Mouse (Mus musculus): ENCODE measurements around the gene Gm13290. TPM values are rescaled to one million over a fixed set of nuclear protein-coding genes. Genes with fewer than 3 reads are reported as not detected.

Gm13290 gene
- polyA plus RNA-seq (2012; rRNA removed), result 0.08 TPM in 1 of 2 replicates, not detected in the other

DNA sequence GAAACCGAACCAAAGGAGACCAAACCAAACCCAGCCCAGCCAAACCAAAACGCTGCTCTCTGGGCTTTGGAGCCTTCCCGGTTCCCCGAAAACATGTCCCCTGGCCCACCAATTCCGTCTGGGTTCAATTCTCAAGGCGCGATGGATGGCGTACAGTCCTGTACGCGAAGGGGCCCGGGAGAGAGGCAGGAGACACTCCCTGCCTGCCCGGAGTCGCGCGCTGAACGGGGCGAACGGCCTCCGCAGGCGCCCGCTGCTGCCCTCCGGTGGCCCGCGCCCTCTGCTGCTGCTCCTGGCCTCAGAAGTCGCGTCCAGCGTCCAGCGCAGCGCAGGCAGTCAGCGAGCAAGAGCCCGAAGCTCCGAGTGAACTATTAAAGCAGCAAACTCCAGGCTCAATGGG, at the start of gene Gm13290:
Gene Gm13290, plus strand, starts transcription at position 301 of the 400 bp plus-strand sequence.

DNA sequence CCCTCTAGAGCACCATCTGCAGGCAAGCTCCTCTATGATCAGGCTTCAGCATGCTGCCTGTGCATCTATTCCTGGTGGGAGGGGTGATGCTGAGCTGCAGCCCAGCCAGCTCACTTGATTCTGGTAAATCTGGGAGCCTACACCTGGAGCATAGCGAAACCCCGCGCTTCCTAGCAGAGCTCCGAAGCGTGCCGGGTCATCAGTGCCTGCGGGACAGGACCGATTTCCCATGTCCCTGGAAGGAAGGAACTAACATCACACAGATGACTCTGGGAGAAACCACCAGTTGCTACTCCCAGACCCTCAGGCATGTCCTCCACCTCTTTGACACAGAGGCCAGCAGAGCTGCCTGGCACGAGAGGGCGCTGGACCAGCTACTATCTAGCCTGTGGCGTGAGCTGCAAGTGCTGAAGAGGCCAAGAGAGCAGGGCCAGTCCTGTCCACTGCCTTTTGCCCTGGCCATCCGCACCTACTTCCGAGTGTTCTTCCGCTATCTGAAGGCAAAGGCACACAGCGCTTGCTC, 18.8 kb upstream of the Gm13290 start, which contains the start of gene Gm13271:
Gene Gm13271, plus strand, starts transcription at position 51 of the 523 bp plus-strand sequence.

DNA sequence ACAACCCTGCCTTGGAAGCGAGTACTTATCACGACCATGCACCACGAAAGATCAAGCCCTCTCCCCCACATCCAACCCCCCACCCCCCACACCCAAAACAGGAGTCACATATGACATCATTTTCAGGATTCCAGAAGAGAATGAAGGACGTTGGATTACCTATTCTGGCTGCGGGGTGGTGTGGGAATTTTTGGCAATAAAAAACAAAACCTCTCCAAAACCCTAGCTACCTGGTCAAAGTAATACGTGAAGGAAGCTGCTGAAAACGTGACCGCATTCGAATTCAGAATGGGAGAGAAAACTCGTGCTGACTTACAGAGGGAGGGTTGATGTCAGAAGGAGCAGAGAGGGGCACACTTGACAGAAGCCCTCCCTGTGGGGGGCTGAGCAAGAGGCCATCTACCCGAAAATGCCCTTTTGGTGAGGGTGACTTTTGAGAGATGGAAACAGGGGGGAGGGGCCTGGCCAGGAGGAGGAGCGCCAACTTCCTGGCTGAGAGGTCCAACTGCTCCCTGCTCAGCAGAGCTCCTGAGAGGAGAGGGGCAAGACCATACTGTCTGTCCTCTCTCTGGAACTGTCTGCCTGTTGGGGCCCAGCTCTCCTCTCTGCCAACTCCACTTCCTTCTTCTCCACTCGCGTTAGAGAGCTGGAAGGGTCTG, 13.9 kb upstream of the Gm13290 start, which contains the start of gene Gm13283:
Gene Gm13283, plus strand, starts transcription at position 510 of the 659 bp plus-strand sequence.

DNA sequence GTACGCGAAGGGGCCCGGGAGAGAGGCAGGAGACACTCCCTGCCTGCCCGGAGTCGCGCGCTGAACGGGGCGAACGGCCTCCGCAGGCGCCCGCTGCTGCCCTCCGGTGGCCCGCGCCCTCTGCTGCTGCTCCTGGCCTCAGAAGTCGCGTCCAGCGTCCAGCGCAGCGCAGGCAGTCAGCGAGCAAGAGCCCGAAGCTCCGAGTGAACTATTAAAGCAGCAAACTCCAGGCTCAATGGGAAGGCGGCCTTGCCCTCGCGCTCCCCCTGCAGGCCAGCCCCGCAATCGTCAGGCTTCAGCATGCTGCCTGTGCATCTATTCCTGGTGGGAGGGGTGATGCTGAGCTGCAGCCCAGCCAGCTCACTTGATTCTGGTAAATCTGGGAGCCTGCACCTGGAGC, 3.0 kb downstream of the Gm13290 start, which contains the start of gene Gm13289:
Gene Gm13289, plus strand, starts transcription at position 301 of the 400 bp plus-strand sequence.

DNA sequence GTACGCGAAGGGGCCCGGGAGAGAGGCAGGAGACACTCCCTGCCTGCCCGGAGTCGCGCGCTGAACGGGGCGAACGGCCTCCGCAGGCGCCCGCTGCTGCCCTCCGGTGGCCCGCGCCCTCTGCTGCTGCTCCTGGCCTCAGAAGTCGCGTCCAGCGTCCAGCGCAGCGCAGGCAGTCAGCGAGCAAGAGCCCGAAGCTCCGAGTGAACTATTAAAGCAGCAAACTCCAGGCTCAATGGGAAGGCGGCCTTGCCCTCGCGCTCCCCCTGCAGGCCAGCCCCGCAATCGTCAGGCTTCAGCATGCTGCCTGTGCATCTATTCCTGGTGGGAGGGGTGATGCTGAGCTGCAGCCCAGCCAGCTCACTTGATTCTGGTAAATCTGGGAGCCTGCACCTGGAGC, 5.9 kb downstream of the Gm13290 start, which contains the start of gene Gm13272:
Gene Gm13272, plus strand, starts transcription at position 301 of the 400 bp plus-strand sequence.

DNA sequence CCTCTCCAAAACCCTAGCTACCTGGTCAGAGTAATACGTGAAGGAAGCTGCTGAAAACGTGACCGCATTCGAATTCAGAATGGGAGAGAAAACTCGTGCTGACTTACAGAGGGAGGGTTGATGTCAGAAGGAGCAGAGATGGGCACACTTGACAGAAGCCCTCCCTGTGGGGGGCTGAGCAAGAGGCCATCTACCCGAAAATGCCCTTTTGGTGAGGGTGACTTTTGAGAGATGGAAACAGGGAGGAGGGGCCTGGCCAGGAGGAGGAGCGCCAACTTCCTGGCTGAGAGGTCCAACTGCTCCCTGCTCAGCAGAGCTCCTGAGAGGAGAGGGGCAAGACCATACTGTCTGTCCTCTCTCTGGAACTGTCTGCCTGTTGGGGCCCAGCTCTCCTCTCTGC, 8.2 kb downstream of the Gm13290 start, which contains the start of gene Ifnz:
Gene Ifnz, plus strand, starts transcription at position 301 of the 400 bp plus-strand sequence.

DNA sequence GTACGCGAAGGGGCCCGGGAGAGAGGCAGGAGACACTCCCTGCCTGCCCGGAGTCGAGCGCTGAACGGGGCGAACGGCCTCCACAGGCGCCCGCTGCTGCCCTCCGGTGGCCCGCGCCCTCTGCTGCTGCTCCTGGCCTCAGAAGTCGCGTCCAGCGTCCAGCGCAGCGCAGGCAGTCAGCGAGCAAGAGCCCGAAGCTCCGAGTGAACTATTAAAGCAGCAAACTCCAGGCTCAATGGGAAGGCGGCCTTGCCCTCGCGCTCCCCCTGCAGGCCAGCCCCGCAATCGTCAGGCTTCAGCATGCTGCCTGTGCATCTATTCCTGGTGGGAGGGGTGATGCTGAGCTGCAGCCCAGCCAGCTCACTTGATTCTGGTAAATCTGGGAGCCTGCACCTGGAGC, 11.8 kb downstream of the Gm13290 start, which contains the start of gene Gm13276:
Gene Gm13276, plus strand, starts transcription at position 301 of the 400 bp plus-strand sequence.

DNA sequence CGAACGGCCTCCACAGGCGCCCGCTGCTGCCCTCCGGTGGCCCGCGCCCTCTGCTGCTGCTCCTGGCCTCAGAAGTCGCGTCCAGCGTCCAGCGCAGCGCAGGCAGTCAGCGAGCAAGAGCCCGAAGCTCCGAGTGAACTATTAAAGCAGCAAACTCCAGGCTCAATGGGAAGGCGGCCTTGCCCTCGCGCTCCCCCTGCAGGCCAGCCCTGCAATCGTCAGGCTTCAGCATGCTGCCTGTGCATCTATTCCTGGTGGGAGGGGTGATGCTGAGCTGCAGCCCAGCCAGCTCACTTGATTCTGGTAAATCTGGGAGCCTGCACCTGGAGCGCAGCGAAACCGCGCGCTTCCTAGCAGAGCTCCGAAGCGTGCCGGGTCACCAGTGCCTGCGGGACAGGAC, 14.8 kb downstream of the Gm13290 start, which contains the start of gene Gm13277:
Gene Gm13277, plus strand, starts transcription at position 231 of the 400 bp plus-strand sequence.

DNA sequence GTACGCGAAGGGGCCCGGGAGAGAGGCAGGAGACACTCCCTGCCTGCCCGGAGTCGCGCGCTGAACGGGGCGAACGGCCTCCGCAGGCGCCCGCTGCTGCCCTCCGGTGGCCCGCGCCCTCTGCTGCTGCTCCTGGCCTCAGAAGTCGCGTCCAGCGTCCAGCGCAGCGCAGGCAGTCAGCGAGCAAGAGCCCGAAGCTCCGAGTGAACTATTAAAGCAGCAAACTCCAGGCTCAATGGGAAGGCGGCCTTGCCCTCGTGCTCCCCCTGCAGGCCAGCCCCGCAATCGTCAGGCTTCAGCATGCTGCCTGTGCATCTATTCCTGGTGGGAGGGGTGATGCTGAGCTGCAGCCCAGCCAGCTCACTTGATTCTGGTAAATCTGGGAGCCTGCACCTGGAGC, 17.6 kb downstream of the Gm13290 start, which contains the start of gene Gm13278:
Gene Gm13278, plus strand, starts transcription at position 301 of the 400 bp plus-strand sequence.

DNA sequence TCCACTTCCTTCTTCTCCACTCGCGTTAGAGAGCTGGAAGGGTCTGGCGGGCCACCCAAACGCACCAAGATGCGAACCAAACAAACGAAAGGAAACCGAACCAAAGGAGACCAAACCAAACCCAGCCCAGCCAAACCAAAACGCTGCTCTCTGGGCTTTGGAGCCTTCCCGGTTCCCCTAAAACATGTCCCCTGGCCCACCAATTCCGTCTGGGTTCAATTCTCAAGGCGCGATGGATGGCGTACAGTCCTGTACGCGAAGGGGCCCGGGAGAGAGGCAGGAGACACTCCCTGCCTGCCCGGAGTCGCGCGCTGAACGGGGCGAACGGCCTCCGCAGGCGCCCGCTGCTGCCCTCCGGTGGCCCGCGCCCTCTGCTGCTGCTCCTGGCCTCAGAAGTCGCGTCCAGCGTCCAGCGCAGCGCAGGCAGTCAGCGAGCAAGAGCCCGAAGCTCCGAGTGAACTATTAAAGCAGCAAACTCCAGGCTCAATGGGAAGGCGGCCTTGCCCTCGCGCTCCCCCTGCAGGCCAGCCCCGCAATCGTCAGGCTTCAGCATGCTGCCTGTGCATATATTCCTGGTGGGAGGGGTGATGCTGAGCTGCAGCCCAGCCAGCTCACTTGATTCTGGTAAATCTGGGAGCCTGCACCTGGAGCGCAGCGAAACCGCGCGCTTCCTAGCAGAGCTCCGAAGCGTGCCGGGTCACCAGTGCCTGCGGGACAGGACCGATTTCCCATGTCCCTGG, 20.5 kb downstream of the Gm13290 start, which contains the start of gene Gm13275:
Gene Gm13275, plus strand, starts transcription at position 552 of the 740 bp plus-strand sequence.

DNA sequence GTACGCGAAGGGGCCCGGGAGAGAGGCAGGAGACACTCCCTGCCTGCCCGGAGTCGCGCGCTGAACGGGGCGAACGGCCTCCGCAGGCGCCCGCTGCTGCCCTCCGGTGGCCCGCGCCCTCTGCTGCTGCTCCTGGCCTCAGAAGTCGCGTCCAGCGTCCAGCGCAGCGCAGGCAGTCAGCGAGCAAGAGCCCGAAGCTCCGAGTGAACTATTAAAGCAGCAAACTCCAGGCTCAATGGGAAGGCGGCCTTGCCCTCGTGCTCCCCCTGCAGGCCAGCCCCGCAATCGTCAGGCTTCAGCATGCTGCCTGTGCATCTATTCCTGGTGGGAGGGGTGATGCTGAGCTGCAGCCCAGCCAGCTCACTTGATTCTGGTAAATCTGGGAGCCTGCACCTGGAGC, 23.5 kb downstream of the Gm13290 start, which contains the start of gene Gm13279:
Gene Gm13279, plus strand, starts transcription at position 301 of the 400 bp plus-strand sequence.

DNA sequence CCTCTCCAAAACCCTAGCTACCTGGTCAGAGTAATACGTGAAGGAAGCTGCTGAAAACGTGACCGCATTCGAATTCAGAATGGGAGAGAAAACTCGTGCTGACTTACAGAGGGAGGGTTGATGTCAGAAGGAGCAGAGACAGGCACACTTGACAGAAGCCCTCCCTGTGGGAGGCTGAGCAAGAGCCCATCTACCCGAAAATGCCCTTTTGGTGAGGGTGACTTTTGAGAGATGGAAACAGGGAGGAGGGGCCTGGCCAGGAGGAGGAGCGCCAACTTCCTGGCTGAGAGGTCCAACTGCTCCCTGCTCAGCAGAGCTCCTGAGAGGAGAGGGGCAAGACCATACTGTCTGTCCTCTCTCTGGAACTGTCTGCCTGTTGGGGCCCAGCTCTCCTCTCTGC, 25.7 kb downstream of the Gm13290 start, which contains the start of gene Gm13285:
Gene Gm13285, plus strand, starts transcription at position 301 of the 400 bp plus-strand sequence.

DNA sequence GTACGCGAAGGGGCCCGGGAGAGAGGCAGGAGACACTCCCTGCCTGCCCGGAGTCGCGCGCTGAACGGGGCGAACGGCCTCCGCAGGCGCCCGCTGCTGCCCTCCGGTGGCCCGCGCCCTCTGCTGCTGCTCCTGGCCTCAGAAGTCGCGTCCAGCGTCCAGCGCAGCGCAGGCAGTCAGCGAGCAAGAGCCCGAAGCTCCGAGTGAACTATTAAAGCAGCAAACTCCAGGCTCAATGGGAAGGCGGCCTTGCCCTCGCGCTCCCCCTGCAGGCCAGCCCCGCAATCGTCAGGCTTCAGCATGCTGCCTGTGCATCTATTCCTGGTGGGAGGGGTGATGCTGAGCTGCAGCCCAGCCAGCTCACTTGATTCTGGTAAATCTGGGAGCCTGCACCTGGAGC, 29.3 kb downstream of the Gm13290 start, which contains the start of gene Gm13287:
Gene Gm13287, plus strand, starts transcription at position 301 of the 400 bp plus-strand sequence.

DNA sequence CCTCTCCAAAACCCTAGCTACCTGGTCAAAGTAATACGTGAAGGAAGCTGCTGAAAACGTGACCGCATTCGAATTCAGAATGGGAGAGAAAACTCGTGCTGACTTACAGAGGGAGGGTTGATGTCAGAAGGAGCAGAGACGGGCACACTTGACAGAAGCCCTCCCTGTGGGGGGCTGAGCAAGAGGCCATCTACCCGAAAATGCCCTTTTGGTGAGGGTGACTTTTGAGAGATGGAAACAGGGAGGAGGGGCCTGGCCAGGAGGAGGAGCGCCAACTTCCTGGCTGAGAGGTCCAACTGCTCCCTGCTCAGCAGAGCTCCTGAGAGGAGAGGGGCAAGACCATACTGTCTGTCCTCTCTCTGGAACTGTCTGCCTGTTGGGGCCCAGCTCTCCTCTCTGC, 31.6 kb downstream of the Gm13290 start, which contains the start of gene Gm13288:
Gene Gm13288, plus strand, starts transcription at position 301 of the 400 bp plus-strand sequence.

DNA sequence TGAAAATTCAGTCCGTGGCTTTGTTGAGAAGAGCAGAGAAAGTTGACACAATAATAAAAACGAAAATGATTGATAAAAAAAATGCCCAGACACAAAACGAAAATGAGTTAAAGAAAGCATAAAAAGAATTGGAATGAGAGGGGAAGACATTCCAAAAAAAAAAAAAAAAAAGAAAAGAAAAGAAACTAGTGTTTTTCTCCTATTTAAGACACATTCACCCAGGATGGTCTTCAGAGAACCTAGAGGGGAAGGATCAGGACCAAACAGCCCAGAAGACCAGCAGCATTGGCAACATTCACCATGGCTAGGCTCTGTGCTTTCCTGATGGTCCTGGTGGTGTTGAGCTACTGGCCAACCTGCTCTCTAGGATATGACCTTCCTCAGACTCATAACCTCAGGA, 42.3 kb downstream of the Gm13290 start, which contains the start of gene Ifna7:
Gene Ifna7, plus strand, starts transcription at position 301 of the 400 bp plus-strand sequence.

DNA sequence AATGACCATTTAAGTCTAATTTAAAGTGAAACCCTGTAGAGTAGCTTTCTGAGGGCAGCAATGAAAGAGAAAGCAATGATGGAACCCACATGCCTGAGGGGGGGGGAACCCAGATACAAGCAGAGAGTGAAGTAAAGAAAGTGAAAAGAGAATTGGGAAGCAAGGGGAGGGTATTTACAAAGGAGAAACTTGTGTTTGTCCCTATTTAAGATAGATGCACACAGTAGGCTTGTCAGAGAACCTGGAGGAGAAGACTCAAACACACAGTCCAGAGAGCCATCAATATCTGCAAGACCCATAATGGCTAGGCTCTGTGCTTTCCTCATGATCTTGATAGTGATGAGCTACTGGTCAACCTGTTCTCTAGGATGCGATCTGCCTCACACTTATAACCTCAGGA, 46.0 kb downstream of the Gm13290 start, which contains the start of gene Ifna11:
Gene Ifna11, plus strand, starts transcription at position 301 of the 400 bp plus-strand sequence.

Other genes with a start within 250 kb of the Gm13290 start
- not detected in 2 replicates for gene Ifna15, start 215.6 kb upstream of the Gm13290 start, polyA plus RNA-seq (2012; rRNA removed)
- not detected in 2 replicates for gene Ifna14, start 202.0 kb upstream of the Gm13290 start, polyA plus RNA-seq (2012; rRNA removed)
- gene Ifna9, start 181.4 kb upstream of the Gm13290 start, polyA plus RNA-seq (2012; rRNA removed), result not detected in 2 replicates
- not detected in 2 replicates for gene Ifna12, start 170.5 kb upstream of the Gm13290 start, polyA plus RNA-seq (2012; rRNA removed)
- not detected in 2 replicates for gene C87499, start 139.4 kb upstream of the Gm13290 start, polyA plus RNA-seq (2012; rRNA removed)
- gene Ifna13, start 129.4 kb upstream of the Gm13290 start, polyA plus RNA-seq (2012; rRNA removed), result not detected in 2 replicates
- not detected in 2 replicates for gene Ifna16, start 96.9 kb upstream of the Gm13290 start, polyA plus RNA-seq (2012; rRNA removed)
- gene Ifna2, start 89.9 kb upstream of the Gm13290 start, polyA plus RNA-seq (2012; rRNA removed), result not detected in 2 replicates
- gene Ifnab, start 82.5 kb upstream of the Gm13290 start, polyA plus RNA-seq (2012; rRNA removed), result not detected in 2 replicates
- gene Gm26566, start 52.0 kb upstream of the Gm13290 start, polyA plus RNA-seq (2012; rRNA removed), result 0.30 TPM in 1 of 2 replicates, not detected in the other
- gene Klhl9, start 51.4 kb upstream of the Gm13290 start, polyA plus RNA-seq (2012; rRNA removed), result 3.6 and 6.2 TPM in 2 replicates
- not detected in 2 replicates for gene Gm13271, start 19.0 kb upstream of the Gm13290 start, polyA plus RNA-seq (2012; rRNA removed)
- not detected in 2 replicates for gene Gm13283, start 13.7 kb upstream of the Gm13290 start, polyA plus RNA-seq (2012; rRNA removed)
- gene Gm13289, start 3.1 kb downstream of the Gm13290 start, polyA plus RNA-seq (2012; rRNA removed), result not detected in 2 replicates
- not detected in 2 replicates for gene Gm13272, start 6.0 kb downstream of the Gm13290 start, polyA plus RNA-seq (2012; rRNA removed)
- not detected in 2 replicates for gene Ifnz, start 8.3 kb downstream of the Gm13290 start, polyA plus RNA-seq (2012; rRNA removed)
- gene Gm13276, start 11.9 kb downstream of the Gm13290 start, polyA plus RNA-seq (2012; rRNA removed), result not detected in 2 replicates
- not detected in 2 replicates for gene Gm13277, start 14.8 kb downstream of the Gm13290 start, polyA plus RNA-seq (2012; rRNA removed)
- not detected in 2 replicates for gene Gm13278, start 17.7 kb downstream of the Gm13290 start, polyA plus RNA-seq (2012; rRNA removed)
- gene Gm13275, start 20.7 kb downstream of the Gm13290 start, polyA plus RNA-seq (2012; rRNA removed), result not detected in 2 replicates
- gene Gm13279, start 23.6 kb downstream of the Gm13290 start, polyA plus RNA-seq (2012; rRNA removed), result not detected in 2 replicates
- not detected in 2 replicates for gene Gm13285, start 25.8 kb downstream of the Gm13290 start, polyA plus RNA-seq (2012; rRNA removed)
- not detected in 2 replicates for gene Gm13287, start 29.4 kb downstream of the Gm13290 start, polyA plus RNA-seq (2012; rRNA removed)
- not detected in 2 replicates for gene Gm13288, start 31.7 kb downstream of the Gm13290 start, polyA plus RNA-seq (2012; rRNA removed)
- gene Ifna7, start 42.4 kb downstream of the Gm13290 start, polyA plus RNA-seq (2012; rRNA removed), result not detected in 2 replicates
- gene Ifna11, start 46.1 kb downstream of the Gm13290 start, polyA plus RNA-seq (2012; rRNA removed), result not detected in 2 replicates
- not detected in 2 replicates for gene Ifna6, start 53.6 kb downstream of the Gm13290 start, polyA plus RNA-seq (2012; rRNA removed)
- not detected in 2 replicates for gene Ifna5, start 61.7 kb downstream of the Gm13290 start, polyA plus RNA-seq (2012; rRNA removed)
- not detected in 2 replicates for gene Ifna4, start 68.0 kb downstream of the Gm13290 start, polyA plus RNA-seq (2012; rRNA removed)
- not detected in 2 replicates for gene Ifna1, start 76.3 kb downstream of the Gm13290 start, polyA plus RNA-seq (2012; rRNA removed)
- gene Ifne, start 106.4 kb downstream of the Gm13290 start, polyA plus RNA-seq (2012; rRNA removed), result 0.12 TPM in 1 of 2 replicates, not detected in the other